Mouse (Mus musculus) erythroblast, embryonic 14.5 days (primary cell): Measurements from ENCODE around the gene Serpinh1. TPM values are rescaled to one million over a fixed set of nuclear protein-coding genes. Genes with fewer than 3 reads are reported as not detected.

Experiments used
- H3K27me3 ChIP-seq: 2 replicates; pipeline ENCODE4 v1.6.1; 2012; ENCODE audit warnings: inconsistent platforms; ENCODE audit not compliant: control insufficient read depth
- H3K36me3 ChIP-seq: 2 replicates; pipeline ENCODE4 v1.6.1; 2012; ENCODE audit warnings: mild to moderate bottlenecking, inconsistent platforms; ENCODE audit not compliant: control insufficient read depth
- H3K4me1 ChIP-seq: 2 replicates; pipeline ENCODE4 v1.6.1; 2012; ENCODE audit warnings: inconsistent platforms; ENCODE audit not compliant: control insufficient read depth
- H3K4me3 ChIP-seq: replicated peaks from 2 replicates; pipeline ENCODE3; 2012; ENCODE audit warnings: moderate library complexity, mild to moderate bottlenecking, inconsistent platforms
- H3K9me3 ChIP-seq: 2 replicates; pipeline ENCODE4 v1.6.1; 2012; ENCODE audit warnings: low read length, inconsistent platforms, mixed read lengths; ENCODE audit not compliant: control insufficient read depth
- GATA1 ChIP-seq: IDR thresholded peaks from 2 replicates; pipeline ENCODE4 v1.6.1; 2012; ENCODE audit warnings: low read length, inconsistent platforms, mixed read lengths
- TAL1 ChIP-seq: IDR thresholded peaks from 3 replicates; pipeline ENCODE4 v1.6.1; 2012; ENCODE audit warnings: low read length, inconsistent platforms, mixed read lengths
- polyA plus RNA-seq: library from polyadenylated mRNA; stranded (reverse); fragments of >175 nt; gene quantifications from 2 replicates; pipeline ENCODE4 v1.2.3, GENCODE M21; 2012

The Serpinh1 gene
- polyA plus RNA-seq, 1 experiment: 0.21 TPM

GRCm38 (mm10) chr7:99357201-99357600 is 4.2 kb upstream of the Serpinh1 start:
- no peaks in the 10 kb centered on the region for H3K36me3 ChIP-seq
- TF ChIP-seq TAL1 (no peak), GATA1 (no peak)

GRCm38 (mm10) chr7:99356244-99356930 is 3.3 kb upstream of the Serpinh1 start:
- H3K4me3 ChIP-seq: no peak overlapping the region
- peaks cover 21% of the 10 kb centered on the region for H3K27me3 ChIP-seq
- TF ChIP-seq TAL1 (no peak), GATA1 (no peak)
- no peaks in the 10 kb centered on the region for H3K36me3 ChIP-seq
- H3K9me3 ChIP-seq: no peaks in the 10 kb centered on the region
- peaks cover 2% of the 10 kb centered on the region for H3K4me1 ChIP-seq

More at GRCm38 (mm10) chr7:99357201-99357600, 4.2 kb upstream of the Serpinh1 start:
- H3K27me3 ChIP-seq: peaks cover 19% of the 10 kb centered on the region
- H3K9me3 ChIP-seq: no peaks in the 10 kb centered on the region
- peaks cover 2% of the 10 kb centered on the region for H3K4me1 ChIP-seq
- H3K4me3 ChIP-seq: no peak overlapping the region

GRCm38 (mm10) chr7:99355731-99356131 is 2.7 kb upstream of the Serpinh1 start:
- Histone ChIP-seq H3K9me3 (no peaks in the 10 kb centered on the region), H3K4me1 (peaks cover 2% of the 10 kb centered on the region), H3K36me3 (no peaks in the 10 kb centered on the region), H3K4me3 (no peak overlapping the region), H3K27me3 (peaks cover 21% of the 10 kb centered on the region)
- no peak for TF ChIP-seq GATA1
- TF ChIP-seq TAL1: no peak

- H3K36me3 ChIP-seq: peaks cover 4% of the 10 kb centered on the region; the same call in 1 of the 2 replicates
- peak overlapping the region; percentile 29 for H3K4me3 ChIP-seq
- no peak for TF ChIP-seq GATA1
- TF ChIP-seq TAL1: no peak
- H3K9me3 ChIP-seq: no peaks in the 10 kb centered on the region
- peaks cover 21% of the 10 kb centered on the region for H3K27me3 ChIP-seq
- H3K4me1 ChIP-seq: peaks cover 2% of the 10 kb centered on the region
Measured at GRCm38 (mm10) chr7:99351802-99352517, 1.1 kb downstream of the Serpinh1 start.

GRCm38 (mm10) chr7:99351104-99351801 is 1.8 kb downstream of the Serpinh1 start:
- peaks cover 4% of the 10 kb centered on the region; the same call in 1 of the 2 replicates for H3K36me3 ChIP-seq
- TF ChIP-seq TAL1 (no peak), GATA1 (no peak)
- H3K9me3 ChIP-seq: no peaks in the 10 kb centered on the region
- H3K4me1 ChIP-seq: peaks cover 2% of the 10 kb centered on the region
- H3K27me3 ChIP-seq: peaks cover 21% of the 10 kb centered on the region
- peak overlapping the region; percentile 29 for H3K4me3 ChIP-seq

- Histone ChIP-seq H3K36me3 (peaks cover 6% of the 10 kb centered on the region; the same call in 1 of the 2 replicates), H3K4me3 (no peak overlapping the region), H3K9me3 (no peaks in the 10 kb centered on the region), H3K27me3 (peaks cover 21% of the 10 kb centered on the region), H3K4me1 (peaks cover 2% of the 10 kb centered on the region)
- no peak for TF ChIP-seq GATA1
- TF ChIP-seq TAL1: no peak
Measured at GRCm38 (mm10) chr7:99349782-99350720, 3.0 kb downstream of the Serpinh1 start.

GRCm38 (mm10) chr7:99348883-99349282 is 4.2 kb downstream of the Serpinh1 start:
- Histone ChIP-seq H3K36me3 (peaks cover 6% of the 10 kb centered on the region; the same call in 1 of the 2 replicates), H3K4me3 (no peak overlapping the region), H3K27me3 (peaks cover 19% of the 10 kb centered on the region), H3K9me3 (no peaks in the 10 kb centered on the region), H3K4me1 (peaks cover 2% of the 10 kb centered on the region)
- no peak for TF ChIP-seq TAL1
- no peak for TF ChIP-seq GATA1

- no peaks in the 10 kb centered on the region for H3K4me1 ChIP-seq
- TF ChIP-seq TAL1 (no peak), GATA1 (no peak)
- peaks cover 3% of the 10 kb centered on the region for H3K27me3 ChIP-seq
- H3K4me3 ChIP-seq: no peak overlapping the region
- peaks cover 6% of the 10 kb centered on the region; the same call in 1 of the 2 replicates for H3K36me3 ChIP-seq
- H3K9me3 ChIP-seq: no peaks in the 10 kb centered on the region
Measured at GRCm38 (mm10) chr7:99347268-99347667, 5.8 kb downstream of the Serpinh1 start.
